Mouse (Mus musculus): ENCODE results near the gene Gabrr2.
A peak's percentile ranks its signal among the peaks of the same experiment; 100 is the strongest.
"Not testable (repeated sequence)": the region's sequence is repeated elsewhere in the genome, so short reads cannot be mapped to it uniquely, and the experiment has no call there.

Gene Gabrr2

DNA sequence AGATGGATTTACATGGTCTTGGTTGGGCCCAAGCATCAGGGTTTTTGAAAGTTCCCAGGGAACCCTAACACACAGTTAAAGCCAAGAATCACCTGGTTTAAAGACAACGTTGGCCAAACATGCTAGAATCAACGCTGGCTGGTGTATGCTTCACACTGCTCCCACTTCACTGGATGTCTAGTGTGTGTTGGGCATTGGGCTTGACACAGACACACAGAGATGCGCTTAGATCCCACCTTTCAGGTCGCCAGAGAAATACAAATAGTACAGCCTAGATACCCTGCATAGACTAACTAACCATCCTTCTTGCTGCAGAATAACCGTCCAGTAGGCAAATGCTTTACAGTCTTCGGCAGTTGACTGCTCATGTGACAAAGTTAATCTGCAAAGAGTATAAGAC, 7.5 kb downstream of the Gabrr2 start:
- no peak for DNase-seq (ENCODE audit: low spot score in 2 of 2)

GRCm38 (mm10) chr4:33071337-33071736, 8.5 kb downstream of the Gabrr2 start:
- no peak for DNase-seq (ENCODE audit: low spot score in 2 of 2)

- DNase-seq (ENCODE audit: low spot score in 2 of 2): peak; percentile 76 to 78
Measured at GRCm38 (mm10) chr4:33072526-33073161, 9.8 kb downstream of the Gabrr2 start.

- no peak for DNase-seq (ENCODE audit: low spot score in 2 of 2)
Measured at GRCm38 (mm10) chr4:33074406-33074805, 11.6 kb downstream of the Gabrr2 start.

DNA sequence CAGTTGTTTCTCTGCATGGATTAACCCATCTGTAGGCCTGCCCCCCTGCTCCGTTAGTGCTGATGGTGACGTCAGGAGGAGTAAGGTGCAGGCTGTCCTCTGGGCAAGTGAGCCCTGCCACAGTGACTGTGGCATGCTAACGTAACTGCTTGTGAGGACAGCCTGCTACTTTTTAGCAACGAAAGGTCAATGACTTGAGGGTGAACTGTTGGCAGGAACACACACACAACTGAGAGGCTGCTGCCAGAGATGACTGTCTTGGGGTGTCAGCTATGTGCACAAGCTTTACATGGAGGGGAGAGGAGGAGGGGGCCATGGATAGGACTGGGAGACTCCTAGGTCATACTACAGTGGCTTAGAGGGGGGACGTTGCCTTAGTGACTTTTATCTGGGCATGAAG, 12.1 kb downstream of the Gabrr2 start:
- no peak for DNase-seq (ENCODE audit: low spot score in 2 of 2)

DNA sequence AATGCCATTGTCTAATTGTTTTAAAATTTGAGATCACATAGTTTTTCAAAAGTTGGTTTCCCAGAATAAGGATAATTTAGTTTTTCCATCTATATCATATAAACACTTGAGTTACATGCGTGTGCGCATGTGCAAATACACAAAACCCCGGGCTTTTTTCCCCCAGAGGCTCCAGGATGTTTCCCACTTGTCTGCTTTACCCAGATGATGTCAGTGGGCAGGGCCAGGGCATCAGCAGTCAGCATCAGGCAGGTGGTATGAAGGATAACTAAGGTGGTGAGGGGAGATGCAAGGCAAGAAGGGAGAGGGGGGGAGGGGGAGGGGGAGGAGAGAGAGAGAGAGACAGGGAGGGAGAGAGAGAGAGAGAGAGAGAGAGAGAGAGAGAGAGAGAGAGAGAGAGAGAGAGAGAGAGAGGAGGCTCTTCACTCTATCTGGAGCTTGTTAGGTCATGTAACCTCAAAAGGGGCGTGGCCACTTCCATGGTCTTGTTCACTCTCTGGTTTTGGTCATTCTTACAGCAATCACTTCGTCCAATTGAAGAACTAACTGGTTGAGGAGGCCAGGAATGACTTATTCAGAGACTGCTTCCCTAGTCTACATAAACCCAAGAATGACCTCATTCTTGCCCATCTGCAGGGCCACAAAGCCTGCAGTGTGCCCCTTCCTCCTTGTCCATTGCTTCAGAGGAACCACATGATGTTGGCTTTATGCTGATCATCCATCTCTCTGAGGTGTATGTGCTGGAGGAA, 13.2 kb downstream of the Gabrr2 start:
- DNase-seq (ENCODE audit: low spot score in 2 of 2): no peak

- DNase-seq (ENCODE audit: low spot score in 2 of 2): no peak
Measured at GRCm38 (mm10) chr4:33077161-33077560, 14.4 kb downstream of the Gabrr2 start.

GRCm38 (mm10) chr4:33077724-33078123, 14.9 kb downstream of the Gabrr2 start:
- peak; percentile 37 to 48 for DNase-seq (ENCODE audit: low spot score in 2 of 2)

- no peak for DNase-seq (ENCODE audit: low spot score in 2 of 2)
Measured at GRCm38 (mm10) chr4:33078492-33078891, 15.7 kb downstream of the Gabrr2 start.

DNA sequence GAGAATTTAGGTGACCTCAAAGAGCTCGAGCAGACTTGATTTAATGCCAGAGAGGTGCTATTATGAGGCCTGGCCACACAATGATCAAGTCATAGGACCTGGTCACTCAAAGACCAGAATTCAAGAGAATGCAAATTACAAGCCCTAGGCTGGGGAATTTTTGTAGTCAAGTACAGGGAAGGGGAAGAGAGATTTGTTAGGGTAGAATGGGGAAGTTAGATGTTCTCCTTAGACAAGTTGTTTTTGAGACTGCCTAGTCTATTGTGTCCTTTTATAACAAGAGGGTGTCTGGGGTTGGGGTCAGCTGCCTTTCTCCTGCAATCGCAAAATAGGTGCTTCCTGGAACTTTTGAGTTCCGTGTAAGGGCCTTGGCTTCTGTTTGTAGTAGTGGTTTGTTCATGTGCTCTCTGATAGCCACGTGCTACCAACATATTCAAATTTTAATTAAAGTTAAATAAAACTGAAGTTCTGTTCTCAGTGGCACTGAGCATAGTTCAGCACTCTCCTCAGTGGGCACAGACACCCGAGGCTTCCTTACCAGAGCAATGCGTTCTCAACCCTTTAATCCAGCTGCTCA, 36.4 kb downstream of the Gabrr2 start:
- no peak for DNase-seq (ENCODE audit: low spot score in 2 of 2)

DNA sequence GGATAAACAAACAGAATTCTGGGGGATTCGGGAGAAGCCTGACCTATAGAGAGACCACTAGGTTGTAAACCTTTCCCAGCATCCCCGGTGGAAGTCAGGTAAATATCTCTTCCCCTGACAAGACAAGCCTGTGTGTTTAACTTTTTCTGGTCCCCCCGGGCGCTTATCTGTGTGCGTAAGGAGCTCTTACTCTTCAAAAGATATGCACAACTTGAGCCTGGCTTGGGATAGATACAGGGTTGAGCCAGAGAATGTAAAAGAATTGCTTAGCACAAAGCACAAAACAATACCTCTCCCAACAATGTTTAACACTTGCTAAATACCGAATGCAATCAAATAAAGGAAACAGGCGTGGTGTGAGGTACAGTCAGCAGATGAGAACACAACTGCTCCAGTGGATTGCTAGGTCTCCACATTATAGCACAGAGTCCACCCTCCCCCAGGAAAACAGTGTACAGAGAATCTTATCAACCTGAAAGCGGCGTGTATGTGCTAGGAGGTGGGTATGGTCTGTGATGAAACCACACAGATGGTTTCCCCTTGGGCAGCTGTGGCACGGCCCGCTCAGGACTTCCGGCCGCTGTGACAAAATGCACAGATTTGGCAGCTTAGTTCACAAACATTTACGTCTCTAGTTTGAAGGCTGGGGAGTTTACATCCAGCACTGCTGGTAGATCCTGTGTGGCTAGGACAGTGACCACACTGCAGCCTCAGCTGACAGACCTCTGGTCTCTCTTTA, 47.1 kb downstream of the Gabrr2 start:
- no peak for DNase-seq (ENCODE audit: low spot score in 2 of 2)

- peak; percentile 14 to 21 for DNase-seq (ENCODE audit: low spot score in 2 of 2)
Measured at GRCm38 (mm10) chr4:33110845-33111244, 48.0 kb downstream of the Gabrr2 start.

GRCm38 (mm10) chr4:33111358-33111757, 48.6 kb downstream of the Gabrr2 start:
- no peak for DNase-seq (ENCODE audit: low spot score in 2 of 2)

- DNase-seq (ENCODE audit: low spot score in 2 of 2): not testable (repeated sequence)
Measured at GRCm38 (mm10) chr4:33112866-33113265, 50.1 kb downstream of the Gabrr2 start.

DNA sequence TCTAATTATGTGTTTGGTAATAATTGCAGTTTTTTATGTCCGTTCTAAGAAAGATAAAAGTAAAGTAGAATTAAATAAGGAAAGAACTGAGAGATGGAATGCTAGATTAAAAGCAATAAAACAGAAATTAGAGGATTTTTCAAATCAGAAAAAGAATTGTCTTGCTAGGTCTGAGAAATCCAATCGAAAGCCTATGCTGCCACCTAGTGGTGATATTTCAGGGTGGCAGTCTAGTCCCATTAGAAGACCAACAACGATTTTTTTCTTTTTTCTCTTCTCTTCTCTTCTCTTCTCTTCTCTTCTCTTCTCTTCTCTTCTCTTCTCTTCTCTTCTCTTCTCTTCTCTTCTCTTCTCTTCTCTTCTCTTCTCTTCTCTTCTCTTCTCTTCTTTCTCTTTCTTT, 56.3 kb downstream of the Gabrr2 start:
- DNase-seq (ENCODE audit: low spot score in 2 of 2): peak; percentile 50 to 88

DNA sequence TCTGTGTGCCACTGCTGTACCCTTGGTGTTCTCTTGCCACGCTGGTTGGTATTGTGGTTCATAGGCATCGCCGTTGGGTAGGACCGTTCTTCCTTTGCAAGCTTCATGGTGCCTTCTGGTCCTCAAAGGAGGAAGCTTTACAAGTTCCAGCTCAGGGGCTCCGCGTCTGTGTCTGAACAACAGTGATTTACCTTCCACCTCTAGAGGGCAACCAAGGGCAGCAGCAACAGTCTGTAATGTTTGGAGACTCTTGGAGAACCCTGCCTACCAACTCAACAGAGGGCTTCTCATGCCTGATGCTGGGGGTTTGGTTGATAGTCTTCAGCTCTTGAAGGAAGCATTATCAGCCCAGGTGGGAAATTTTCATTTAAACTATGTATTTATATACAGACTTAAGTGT, 61.7 kb downstream of the Gabrr2 start:
- DNase-seq (ENCODE audit: low spot score in 2 of 2): peak; percentile 27 to 63

DNA sequence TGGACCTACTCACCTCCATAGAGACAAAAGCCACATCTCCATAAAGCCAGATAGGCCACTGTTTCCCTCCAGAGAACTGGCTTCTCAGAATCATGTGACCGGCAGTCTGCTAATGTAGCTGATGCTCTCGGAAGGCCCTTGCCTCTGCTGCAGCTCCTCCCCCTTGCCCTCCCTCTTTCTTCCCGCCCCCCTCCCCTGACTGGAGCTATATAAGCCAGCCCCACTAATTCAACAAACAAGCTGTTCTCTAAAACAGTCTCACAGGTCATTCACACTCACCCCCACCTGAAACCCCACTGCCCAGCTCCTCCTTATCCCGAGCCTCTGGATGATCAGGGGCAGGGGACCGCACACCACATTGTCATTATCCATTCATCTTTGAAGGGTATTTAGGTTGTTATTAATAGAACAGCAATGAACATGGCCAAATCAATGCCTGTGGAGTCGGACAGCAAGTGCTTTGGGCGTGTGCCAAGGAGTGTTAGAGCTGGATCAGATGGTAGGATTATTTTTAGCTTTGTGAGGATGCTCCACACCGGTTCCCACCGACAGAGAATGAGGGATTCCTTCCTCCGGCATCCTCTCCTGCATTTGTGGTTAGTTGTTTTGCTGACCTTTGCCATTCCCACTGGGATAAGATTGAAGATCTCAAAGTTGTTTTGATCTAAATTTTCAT, 62.7 kb downstream of the Gabrr2 start:
- no peak for DNase-seq (ENCODE audit: low spot score in 2 of 2)

DNA sequence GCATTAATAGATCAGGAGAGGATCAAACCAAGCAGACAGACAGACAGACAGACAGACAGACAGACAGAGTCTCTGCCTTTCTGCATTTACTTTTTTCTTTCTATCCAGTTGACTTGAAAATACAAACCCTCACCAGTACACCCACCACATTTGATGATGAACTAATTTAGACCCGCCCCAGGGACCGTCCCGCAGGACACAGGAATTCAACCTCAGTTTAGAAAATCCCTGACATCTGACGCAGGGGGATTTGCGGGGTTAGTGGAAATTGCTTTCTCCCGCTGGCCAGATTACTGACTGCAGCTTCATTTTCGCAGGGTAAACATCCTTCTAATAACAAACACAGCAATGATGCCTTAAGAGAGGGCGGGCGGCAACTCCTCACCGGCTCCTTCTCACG, 69.4 kb downstream of the Gabrr2 start, which contains the start of gene Gabrr1:
Gene Gabrr1, plus strand, starts transcription at position 301 of the 400 bp plus-strand sequence.
- no peak for DNase-seq (ENCODE audit: low spot score in 2 of 2)
